Mouse (Mus musculus) layer of hippocampus, adult 2 months (tissue): ENCODE data around the gene Sh3gl3. TPM values are rescaled to one million over a fixed set of nuclear protein-coding genes. Genes with fewer than 3 reads are reported as not detected.
A peak's percentile ranks its signal among the peaks of the same experiment; 100 is the strongest.
"Not testable (repeated sequence)": the region's sequence is repeated elsewhere in the genome, so short reads cannot be mapped to it uniquely, and the experiment has no call there.

ENCODE experiments used
- DNase-seq, 2 experiments: peaks; one replicate each; pipeline ENCODE4 v3.0.0; 2022; ENCODE audit warnings: low spot score in 2 of 2
- H3K27ac ChIP-seq: fragments of 200-600 bp; 2 replicates; pipeline ENCODE4 v1.8.1; 2022
- H3K4me3 ChIP-seq: fragments of 200-600 bp; 2 replicates; pipeline ENCODE4 v1.8.1; 2022; ENCODE audit warnings: mild to moderate bottlenecking
- CTCF ChIP-seq: fragments of 200-600 bp; conservative IDR thresholded peaks from 2 replicates; pipeline ENCODE4 v1.8.1; 2022; ENCODE audit warnings: antibody characterized with exemption, mild to moderate bottlenecking, moderate library complexity
- total RNA-seq, 2 experiments: library from RNA; stranded (reverse); gene quantifications; 2 replicates each; pipeline ENCODE4 v1.2.3; 2021

The Sh3gl3 gene
- total RNA-seq, 2 experiments from 2014 or later = 41.9 to 42.0 TPM

GRCm38 (mm10) chr7:82240424-82241240, 67.0 kb downstream of the Sh3gl3 start:
- no peak for DNase-seq
- H3K4me3 ChIP-seq = no peak overlapping the region
- no peak for TF ChIP-seq CTCF
- H3K27ac ChIP-seq = no peak overlapping the region

GRCm38 (mm10) chr7:82244701-82245100, 71.1 kb downstream of the Sh3gl3 start:
- Histone ChIP-seq H3K4me3 (no peak overlapping the region), H3K27ac (0 out of 2 replicates have a peak overlapping the region, but pooled peaks have one; percentile 18)
- TF ChIP-seq CTCF = no peak
- DNase-seq = no peak

- TF ChIP-seq CTCF = no peak
- Histone ChIP-seq H3K4me3 (no peak overlapping the region), H3K27ac (no peak overlapping the region)
- no peak for DNase-seq
Observed at GRCm38 (mm10) chr7:82248953-82249695, 75.5 kb downstream of the Sh3gl3 start.

- no peak for DNase-seq
- no peak for TF ChIP-seq CTCF
- no peak overlapping the region for H3K27ac ChIP-seq
Observed at GRCm38 (mm10) chr7:82253309-82253708, 79.7 kb downstream of the Sh3gl3 start.

GRCm38 (mm10) chr7:82256936-82257335, 83.3 kb downstream of the Sh3gl3 start:
- TF ChIP-seq CTCF = no peak
- no peak overlapping the region for H3K4me3 ChIP-seq

More at GRCm38 (mm10) chr7:82253309-82253708, 79.7 kb downstream of the Sh3gl3 start:
- H3K4me3 ChIP-seq = no peak overlapping the region

GRCm38 (mm10) chr7:82257530-82257929, 83.9 kb downstream of the Sh3gl3 start:
- TF ChIP-seq CTCF = no peak
- Histone ChIP-seq H3K27ac (no peak overlapping the region), H3K4me3 (no peak overlapping the region)
- no peak for DNase-seq

More at GRCm38 (mm10) chr7:82256936-82257335, 83.3 kb downstream of the Sh3gl3 start:
- no peak overlapping the region for H3K27ac ChIP-seq
- DNase-seq = no peak

- DNase-seq = peak; percentile 14 to 42
- TF ChIP-seq CTCF = peak; percentile 83
- no peak overlapping the region for H3K4me3 ChIP-seq
- H3K27ac ChIP-seq = no peak overlapping the region
Observed at GRCm38 (mm10) chr7:82260210-82260609, 86.6 kb downstream of the Sh3gl3 start.

GRCm38 (mm10) chr7:82263141-82263540, 89.5 kb downstream of the Sh3gl3 start:
- peak; percentile 19 to 69 for DNase-seq
- H3K27ac ChIP-seq = no peak overlapping the region
- TF ChIP-seq CTCF = peak; percentile 98
- H3K4me3 ChIP-seq = no peak overlapping the region

DNA sequence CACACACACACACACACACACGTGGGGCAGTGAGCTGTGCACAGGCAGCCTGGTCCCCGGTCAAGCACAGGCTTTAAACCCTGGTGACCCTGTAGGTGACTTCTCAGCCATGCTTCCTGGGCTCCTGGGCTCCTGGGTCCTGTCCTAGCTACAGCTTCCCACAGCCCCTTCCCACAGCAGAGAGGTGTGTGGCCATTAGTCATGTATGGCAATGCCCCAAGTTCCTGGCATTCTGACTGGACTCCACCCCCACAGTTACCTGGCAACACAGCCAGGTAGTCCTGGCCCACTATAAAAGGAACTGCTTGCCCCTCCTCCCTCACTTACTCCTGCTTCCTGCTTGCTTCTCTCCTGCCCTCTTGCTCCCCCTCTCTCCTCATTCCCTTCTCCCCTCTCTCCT, 90.5 kb downstream of the Sh3gl3 start:
- DNase-seq = no peak
- no peak overlapping the region for H3K27ac ChIP-seq
- no peak for TF ChIP-seq CTCF

DNA sequence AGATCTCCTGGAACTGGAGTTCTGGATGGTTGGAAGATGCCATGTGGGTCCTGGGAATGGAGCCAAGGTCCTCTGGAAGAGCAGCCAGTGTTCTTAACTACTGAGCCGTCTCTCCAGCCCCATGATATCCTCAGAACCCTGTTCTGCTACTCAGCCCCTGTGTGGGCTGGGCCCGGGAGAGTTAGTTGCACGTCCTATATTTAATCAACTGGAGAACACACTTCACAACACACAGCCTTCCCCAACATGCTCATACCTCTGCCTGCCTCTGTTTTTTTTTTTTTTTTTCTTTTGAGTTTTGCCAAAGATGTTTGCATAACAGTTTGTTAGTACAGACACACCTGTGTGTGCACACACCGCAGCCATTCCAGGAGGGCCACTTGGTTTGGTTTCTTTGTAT, 91.7 kb downstream of the Sh3gl3 start:
- Histone ChIP-seq H3K4me3 (no peak overlapping the region), H3K27ac (no peak overlapping the region)
- no peak for DNase-seq
- no peak for TF ChIP-seq CTCF

More for the DNA sequence above, 90.5 kb downstream of the Sh3gl3 start:
- no peak overlapping the region for H3K4me3 ChIP-seq

GRCm38 (mm10) chr7:82269948-82270347, 96.3 kb downstream of the Sh3gl3 start:
- peak; percentile 75 for TF ChIP-seq CTCF
- H3K27ac ChIP-seq = no peak overlapping the region
- no peak for DNase-seq

DNA sequence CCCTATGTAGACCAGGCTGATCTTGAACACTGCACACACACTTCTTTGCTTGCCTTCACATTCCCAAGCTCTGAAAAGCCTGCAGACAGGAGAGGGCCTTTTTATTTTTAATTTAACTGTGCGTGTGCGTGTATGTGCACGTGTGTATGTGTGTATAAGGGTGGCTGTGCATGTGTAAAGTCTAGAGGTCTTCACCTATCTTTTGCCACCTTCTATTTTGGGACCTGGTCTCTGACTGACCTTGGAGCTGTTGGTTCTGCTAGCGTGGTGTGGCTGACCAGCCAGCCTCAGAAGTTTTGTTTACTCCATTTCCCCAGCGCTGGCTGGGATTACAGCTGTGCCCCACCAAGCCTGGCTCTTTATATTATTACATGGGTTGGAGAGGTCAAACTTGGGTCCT, 98.1 kb downstream of the Sh3gl3 start:
- DNase-seq = no peak
- Histone ChIP-seq H3K27ac (no peak overlapping the region), H3K4me3 (no peak overlapping the region)
- TF ChIP-seq CTCF = no peak

More at GRCm38 (mm10) chr7:82269948-82270347, 96.3 kb downstream of the Sh3gl3 start:
- H3K4me3 ChIP-seq = no peak overlapping the region

DNA sequence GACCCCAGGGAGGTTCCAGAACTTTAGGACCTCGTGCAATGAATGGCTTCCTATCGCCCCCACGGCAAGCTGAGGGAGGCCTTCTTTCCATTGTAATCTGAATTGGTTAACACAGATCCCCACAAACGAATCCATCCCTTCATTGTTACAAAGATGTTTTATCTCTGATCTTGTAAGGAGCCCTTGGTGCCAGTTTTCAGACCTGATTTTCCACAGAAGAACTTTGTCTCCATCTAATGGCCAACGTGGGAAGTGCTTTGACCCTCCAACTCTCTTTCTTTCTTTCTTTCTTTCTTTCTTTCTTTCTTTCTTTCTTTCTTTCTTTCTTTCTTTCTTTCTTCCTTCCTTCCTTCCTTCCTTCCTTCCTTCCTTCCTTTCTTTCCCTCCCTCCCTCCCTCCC, 99.2 kb downstream of the Sh3gl3 start:
- peak; percentile 14 to 53 for DNase-seq
- not testable (repeated sequence) for H3K4me3 ChIP-seq, H3K27ac ChIP-seq
- TF ChIP-seq CTCF = peak; percentile 79
